Mouse (Mus musculus) embryonic stem cell, embryonic (primary cell): ENCODE results near the gene Ccz1.

Experiments
- CTCF ChIA-PET, 4 experiments: fragments of 300-600 bp in 2 of 4; fragments of 350-600 bp in 2 of 4; sonication (Branson Sonifier 250); formaldehyde crosslinking; loops; one replicate each; lab custom pipeline; 2022; ENCODE audit warnings: inconsistent platforms in 2 of 4; lab: Charles Lee
- POLR2A ChIA-PET, 4 experiments: fragments of 300-600 bp in 2 of 4; fragments of 350-600 bp in 2 of 4; sonication (Branson Sonifier 250); formaldehyde crosslinking; loops; one replicate each; lab custom pipeline; 2022; ENCODE audit warnings: antibody characterized with exemption in 4 of 4, inconsistent platforms in 1 of 4; lab: Charles Lee

Gene Ccz1

GRCm38 (mm10) chr5:144014551-144015311, at the start of gene Ccz1:
Ccz1 (minus strand) TSS chr5:144014877.
- ChIA-PET CTCF (interaction anchor here (0.6 to 1.4 kb wide), 11 partner anchors 11 to 1190 kb away, joined by 3 to 9 read pairs (median 3); partner anchors contain the start of gene Zkscan5 (in 1 of the 4)), POLR2A (interaction anchor here (0.5 to 1.7 kb wide), 41 partner anchors 9 to 306 kb away, joined by 3 to 12 read pairs (median 4); partner anchors contain the start of genes Aimp2 (in 2 of the 4), Ocm (in 2 of the 4), Pms2 (in 2 of the 4) and Tecpr1 (in 2 of the 4))

- ChIA-PET CTCF (interaction anchor here in 3 of 4 experiments (0.5 to 1.9 kb wide), 4 partner anchors 13 to 673 kb away, joined by 3 to 7 read pairs (median 4); no protein-coding TSS in a partner anchor), POLR2A (interaction anchor here in 1 of 4 experiments (1.1 kb wide), 1 partner anchor 11 kb away, joined by 3 read pairs; no protein-coding TSS in a partner anchor)
Measured at GRCm38 (mm10) chr5:144064093-144064492, 49.4 kb upstream of the Ccz1 start.

- POLR2A ChIA-PET: interaction anchor here in 1 of 4 experiments (0.6 kb wide), 1 partner anchor 69 kb away, joined by 5 read pairs; no protein-coding TSS in a partner anchor
Measured at GRCm38 (mm10) chr5:144054340-144054739, 39.7 kb upstream of the Ccz1 start.

GRCm38 (mm10) chr5:144053450-144053849, 38.8 kb upstream of the Ccz1 start:
- CTCF ChIA-PET: interaction anchor here in 3 of 4 experiments (0.6 to 1.7 kb wide), 5 partner anchors 10 to 457 kb away, joined by 4 to 7 read pairs (median 5); no protein-coding TSS in a partner anchor
- POLR2A ChIA-PET: interaction anchor here in 1 of 4 experiments (1.2 kb wide), 1 partner anchor 13 kb away, joined by 4 read pairs; no protein-coding TSS in a partner anchor

More at GRCm38 (mm10) chr5:144054340-144054739, 39.7 kb upstream of the Ccz1 start:
- CTCF ChIA-PET: interaction anchor here (0.5 to 1.7 kb wide), 7 partner anchors 13 to 727 kb away, joined by 3 to 5 read pairs (median 3); no protein-coding TSS in a partner anchor

- ChIA-PET POLR2A (interaction anchor here in 3 of 4 experiments (0.6 to 0.7 kb wide), 4 partner anchors 46 to 454 kb away, joined by 3 to 4 read pairs (median 4); no protein-coding TSS in a partner anchor), CTCF (interaction anchor here (0.5 to 2.2 kb wide), 32 partner anchors 10 to 891 kb away, joined by 3 to 13 read pairs (median 3); partner anchors contain the start of gene Lmtk2 (in 1 of the 4))
Measured at GRCm38 (mm10) chr5:144051268-144051667, 36.6 kb upstream of the Ccz1 start.

- POLR2A ChIA-PET: no interaction called here
Measured at GRCm38 (mm10) chr5:144049881-144050280, 35.2 kb upstream of the Ccz1 start.

GRCm38 (mm10) chr5:144047324-144047723, 32.6 kb upstream of the Ccz1 start:
- ChIA-PET CTCF (no interaction called here), POLR2A (interaction anchor here in 1 of 4 experiments (1.3 to 1.5 kb wide), 2 partner anchors 10 to 144 kb away, joined by 3 read pairs; no protein-coding TSS in a partner anchor)

More at GRCm38 (mm10) chr5:144049881-144050280, 35.2 kb upstream of the Ccz1 start:
- CTCF ChIA-PET: interaction anchor here in 1 of 4 experiments (2.2 kb wide), 1 partner anchor 9 kb away, joined by 13 read pairs; no protein-coding TSS in a partner anchor

GRCm38 (mm10) chr5:144043166-144043565, 28.5 kb upstream of the Ccz1 start:
- POLR2A ChIA-PET: no interaction called here
- CTCF ChIA-PET: interaction anchor here in 2 of 4 experiments (0.5 to 1.6 kb wide), 4 partner anchors 10 to 164 kb away, joined by 3 to 4 read pairs (median 3); no protein-coding TSS in a partner anchor

- POLR2A ChIA-PET: interaction anchor here in 3 of 4 experiments (0.6 to 1.0 kb wide), 6 partner anchors 60 to 357 kb away, joined by 3 to 4 read pairs (median 3); no protein-coding TSS in a partner anchor
- CTCF ChIA-PET: interaction anchor here (0.5 to 1.9 kb wide), 55 partner anchors 10 to 291 kb away, joined by 3 to 15 read pairs (median 4); partner anchors contain the start of genes Bhlha15 (in 3 of the 4), Ccz1 (in 1 of the 4), Lmtk2 (in 1 of the 4) and Ocm (in 1 of the 4)
Measured at GRCm38 (mm10) chr5:144040720-144041364, 26.2 kb upstream of the Ccz1 start.

GRCm38 (mm10) chr5:144039886-144040285, 25.2 kb upstream of the Ccz1 start:
- CTCF ChIA-PET: interaction anchor here (0.5 to 1.9 kb wide), 20 partner anchors 11 to 187 kb away, joined by 3 to 14 read pairs (median 4); partner anchors contain the start of genes Ccz1 (in 1 of the 4) and Rsph10b (in 1 of the 4)
- POLR2A ChIA-PET: interaction anchor here in 1 of 4 experiments (0.6 kb wide), 1 partner anchor 61 kb away, joined by 3 read pairs; no protein-coding TSS in a partner anchor

- POLR2A ChIA-PET: interaction anchor here in 2 of 4 experiments (0.6 to 1.3 kb wide), 3 partner anchors 18 to 215 kb away, joined by 3 to 4 read pairs (median 3); no protein-coding TSS in a partner anchor
Measured at GRCm38 (mm10) chr5:144039156-144039675, 24.5 kb upstream of the Ccz1 start.

GRCm38 (mm10) chr5:144036952-144037351, 22.3 kb upstream of the Ccz1 start:
- CTCF ChIA-PET: interaction anchor here in 1 of 4 experiments (1.3 kb wide), 1 partner anchor 14 kb away, joined by 5 read pairs; no protein-coding TSS in a partner anchor
- POLR2A ChIA-PET: interaction anchor here in 2 of 4 experiments (1.3 to 3.1 kb wide), 2 partner anchors 22 to 37 kb away, joined by 3 to 12 read pairs; partner anchors contain the start of gene Ccz1 (in 1 of the 2)

More at GRCm38 (mm10) chr5:144039156-144039675, 24.5 kb upstream of the Ccz1 start:
- CTCF ChIA-PET: interaction anchor here in 2 of 4 experiments (0.6 to 1.2 kb wide), 6 partner anchors 40 to 695 kb away, joined by 3 to 4 read pairs (median 3); no protein-coding TSS in a partner anchor

- CTCF ChIA-PET: interaction anchor here in 3 of 4 experiments (0.6 to 1.9 kb wide), 5 partner anchors 11 to 360 kb away, joined by 3 to 8 read pairs (median 5); no protein-coding TSS in a partner anchor
- POLR2A ChIA-PET: interaction anchor here in 3 of 4 experiments (0.5 to 3.1 kb wide), 4 partner anchors 20 to 887 kb away, joined by 3 to 12 read pairs (median 4); partner anchors contain the start of gene Ccz1 (in 2 of the 3)
Measured at GRCm38 (mm10) chr5:144034567-144034966, 19.9 kb upstream of the Ccz1 start.

GRCm38 (mm10) chr5:144032491-144032890, 17.8 kb upstream of the Ccz1 start:
- CTCF ChIA-PET: no interaction called here
- POLR2A ChIA-PET: no interaction called here

- ChIA-PET CTCF (interaction anchor here in 2 of 4 experiments (0.8 to 1.1 kb wide), 3 partner anchors 14 to 181 kb away, joined by 3 to 4 read pairs (median 4); no protein-coding TSS in a partner anchor), POLR2A (interaction anchor here in 2 of 4 experiments (0.6 to 1.7 kb wide), 4 partner anchors 9 to 12 kb away, joined by 3 to 5 read pairs (median 4); partner anchors contain the start of gene Ccz1 (in 2 of the 2))
Measured at GRCm38 (mm10) chr5:144026620-144027263, 12.1 kb upstream of the Ccz1 start, which contains the start of gene Ocm. Ocm (minus strand) TSS chr5:144026670.

- ChIA-PET CTCF (no interaction called here), POLR2A (interaction anchor here in 1 of 4 experiments (1.3 to 1.7 kb wide), 3 partner anchors 9 to 106 kb away, joined by 3 to 5 read pairs (median 4); partner anchors contain the start of genes Aimp2 and Pms2)
Measured at GRCm38 (mm10) chr5:144015845-144016244, 1.2 kb upstream of the Ccz1 start.
